Mouse (Mus musculus) lung, adult 2 months (tissue): ENCODE measurements around the gene Pitpnm1.

Experiments used
- CTCF ChIP-seq: fragments of 200-500 bp; IDR thresholded peaks from 2 replicates; pipeline ENCODE4 v1.5.1; 2011; ENCODE audit warnings: mild to moderate bottlenecking, low read length, control low read depth; ENCODE audit not compliant: insufficient read depth
- POLR2A ChIP-seq: fragments of 200-500 bp; IDR thresholded peaks from 2 replicates; pipeline ENCODE4 v1.6.1; 2011; ENCODE audit warnings: low read depth, mild to moderate bottlenecking, control low read depth, low read length, borderline replicate concordance; ENCODE audit errors: extremely low read depth

DNA sequence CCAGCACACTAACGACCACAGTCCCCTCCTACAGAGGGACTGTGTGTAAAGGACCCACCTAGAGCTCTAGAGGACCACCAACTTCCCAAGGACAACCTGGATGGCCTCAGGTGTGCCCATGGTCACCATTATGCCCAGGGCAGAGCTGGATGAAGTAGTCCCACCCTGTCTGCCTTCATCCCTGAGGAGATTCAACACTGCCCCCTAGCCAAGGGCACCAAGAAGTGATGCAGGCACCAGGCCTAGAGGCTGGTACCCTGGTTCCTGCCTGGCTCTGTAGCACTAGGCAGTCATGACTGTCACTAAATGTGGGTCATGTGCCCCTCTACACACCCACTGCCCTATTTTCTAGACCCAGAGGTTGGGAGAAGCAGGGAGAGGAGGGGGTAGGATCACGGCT lies 32.0 kb downstream of the Pitpnm1 start:
- no peak for TF ChIP-seq POLR2A
- TF ChIP-seq CTCF: no peak
